Mouse (Mus musculus) forebrain, embryonic 16.5 days (tissue): Measurements from ENCODE around the gene Gm5150. TPM values are rescaled to one million over a fixed set of nuclear protein-coding genes. Genes with fewer than 3 reads are reported as not detected.
"Not testable (repeated sequence)": the region's sequence is repeated elsewhere in the genome, so short reads cannot be mapped to it uniquely, and the experiment has no call there.

ENCODE experiments used
- ATAC-seq: fragments of 200-750 bp; cut with Nextera tagmentation; 2 replicates; pipeline ENCODE4 v1.8.0; 2017; ENCODE audit warnings: mild to moderate bottlenecking, moderate library complexity
- H3K27ac ChIP-seq: fragments of 300-500 bp; sonication (generic); 2 replicates; pipeline ENCODE4 v1.5.1; 2014; ENCODE audit warnings: low read length, control low read depth
- H3K27me3 ChIP-seq: fragments of 300-500 bp; sonication (generic); replicated peaks from 2 replicates; pipeline ENCODE4 v1.6.1; 2014; ENCODE audit warnings: low read length; ENCODE audit not compliant: control insufficient read depth, insufficient read depth
- H3K36me3 ChIP-seq: fragments of 300-500 bp; sonication (generic); 2 replicates; pipeline ENCODE4 v1.6.1; 2014; ENCODE audit not compliant: control insufficient read depth, insufficient read depth
- H3K4me1 ChIP-seq: fragments of 300-500 bp; sonication (generic); replicated peaks from 2 replicates; pipeline ENCODE4 v1.6.1; 2014; ENCODE audit warnings: low read length; ENCODE audit not compliant: control insufficient read depth, insufficient read depth
- H3K4me2 ChIP-seq: fragments of 300-500 bp; sonication (generic); 2 replicates; pipeline ENCODE4 v1.6.1; 2014; ENCODE audit warnings: mild to moderate bottlenecking, low read length, control low read depth
- H3K4me3 ChIP-seq: fragments of 300-500 bp; sonication (generic); replicated peaks from 2 replicates; pipeline ENCODE4 v1.5.1; 2014; ENCODE audit warnings: mild to moderate bottlenecking, low read length, control low read depth
- H3K9ac ChIP-seq: fragments of 300-500 bp; sonication (generic); replicated peaks from 2 replicates; pipeline ENCODE4 v1.6.1; 2014; ENCODE audit warnings: low read depth, low read length, control low read depth
- H3K9me3 ChIP-seq: fragments of 300-500 bp; sonication (generic); 2 replicates; pipeline ENCODE4 v1.6.1; 2016; ENCODE audit warnings: low read length; ENCODE audit not compliant: control insufficient read depth
- WGBS: fragments of 180-500 bp; shearing (Covaris S2); extraction: QIAGEN DNeasy Blood & Tissue Kit; methylation state at CpG from one replicate; pipeline ENCODE4 v1.1.7; 2014; 5-methylcytosine and 5-hydroxymethylcytosine counted together
- microRNA-seq: library from miRNA; unstranded; fragments of <30 nt; microRNA quantifications from one replicate; pipeline ENCODE4, GENCODE M21; 2017
- polyA plus RNA-seq: library from polyadenylated mRNA; unstranded; fragments of >200 nt; fragmentation: Nextera tagmentation; extraction: Ambion mirVana; gene quantifications from 2 replicates; pipeline ENCODE4 v1.2.1, GENCODE M21; 2015

The Gm5150 gene
- polyA plus RNA-seq, 1 experiment from 2014 or later, result not detected

DNA sequence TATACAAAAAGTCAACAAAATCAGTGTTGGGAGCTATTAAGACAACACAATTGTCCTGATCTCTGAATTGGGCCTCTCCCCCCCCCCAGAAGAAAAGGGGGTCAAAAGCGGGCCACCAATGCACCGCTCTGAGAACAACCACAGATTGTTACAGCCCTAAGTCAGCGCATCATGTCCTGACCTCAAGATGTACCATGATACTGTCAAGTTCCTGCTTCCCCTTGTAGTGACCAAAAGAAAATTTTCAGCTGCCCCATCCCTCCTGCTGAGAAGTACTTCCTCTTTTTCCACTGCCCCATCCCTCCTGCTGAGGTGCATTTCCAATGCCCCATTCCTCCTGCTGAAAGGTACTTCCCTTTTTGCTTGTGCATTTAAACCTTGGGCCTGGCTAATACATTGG lies 6.8 kb downstream of the Gm5150 start:
- not testable (repeated sequence) for H3K36me3 ChIP-seq, H3K4me3 ChIP-seq, H3K27me3 ChIP-seq, ATAC-seq, H3K9ac ChIP-seq, H3K9me3 ChIP-seq, H3K27ac ChIP-seq, H3K4me1 ChIP-seq, H3K4me2 ChIP-seq
- WGBS, result 95% methylated on average over 3 of the region's 3 CpGs

- no peak overlapping the region for H3K4me2 ChIP-seq
- no peaks in the 10 kb centered on the region for H3K9me3 ChIP-seq
- WGBS, result 66% methylated on average over 3 of the region's 3 CpGs
- no peaks in the 10 kb centered on the region for H3K27me3 ChIP-seq
- no peak overlapping the region for H3K9ac ChIP-seq
- no peak for ATAC-seq
- no peak overlapping the region for H3K27ac ChIP-seq
- H3K36me3 ChIP-seq, result no peaks in the 10 kb centered on the region
- H3K4me1 ChIP-seq, result no peaks in the 10 kb centered on the region
- no peak overlapping the region for H3K4me3 ChIP-seq
These were observed 24.0 kb downstream of the Gm5150 start for GRCm38 (mm10) chr3:15982216-15982615.

- Histone ChIP-seq H3K4me3 (no peak overlapping the region), H3K4me1 (no peaks in the 10 kb centered on the region), H3K36me3 (no peaks in the 10 kb centered on the region), H3K9ac (no peak overlapping the region), H3K9me3 (no peaks in the 10 kb centered on the region; the same call in 1 of the 2 replicates), H3K4me2 (no peak overlapping the region), H3K27ac (no peak overlapping the region), H3K27me3 (no peaks in the 10 kb centered on the region)
- ATAC-seq, result no peak
These were observed 49.3 kb downstream of the Gm5150 start for GRCm38 (mm10) chr3:15956921-15957320.

Small RNA genes within 50 kb of the gene (microRNA-seq; reads per million reads assigned to microRNA genes)
- not detected for gene Gm24694

Other genes with a start within 250 kb of the Gm5150 start
- gene Sirpb1c, start 157.9 kb downstream of the Gm5150 start, polyA plus RNA-seq, result not detected in 2 replicates